Mouse (Mus musculus): ENCODE results near the gene Kctd11. TPM values are rescaled to one million over a fixed set of nuclear protein-coding genes. Genes with fewer than 3 reads are reported as not detected.

Kctd11 gene
- total RNA-seq, 1 experiment from 2014 or later, result 2.5 TPM

GRCm38 (mm10) chr11:69913554-69914371 is 32.6 kb upstream of the Kctd11 start, which contains the start of gene Gps2:
Gene Gps2, plus strand, starts transcription at chr11:69913888.
- ATAC-seq (replicated peaks; ENCODE audit: insufficient number of reproducible peaks, low FRiP score, low TSS enrichment, poor library complexity, severe bottlenecking), result peak; percentile 86

GRCm38 (mm10) chr11:69912716-69913530 is 31.7 kb upstream of the Kctd11 start:
- ATAC-seq (replicated peaks; ENCODE audit: insufficient number of reproducible peaks, low FRiP score, low TSS enrichment, poor library complexity, severe bottlenecking), result no peak

- ATAC-seq (replicated peaks; ENCODE audit: insufficient number of reproducible peaks, low FRiP score, low TSS enrichment, poor library complexity, severe bottlenecking), result no peak
Observed at GRCm38 (mm10) chr11:69911701-69912100, 30.5 kb upstream of the Kctd11 start.

- no peak for ATAC-seq (replicated peaks; ENCODE audit: insufficient number of reproducible peaks, low FRiP score, low TSS enrichment, poor library complexity, severe bottlenecking)
Observed at GRCm38 (mm10) chr11:69910781-69911560, 29.8 kb upstream of the Kctd11 start.

DNA sequence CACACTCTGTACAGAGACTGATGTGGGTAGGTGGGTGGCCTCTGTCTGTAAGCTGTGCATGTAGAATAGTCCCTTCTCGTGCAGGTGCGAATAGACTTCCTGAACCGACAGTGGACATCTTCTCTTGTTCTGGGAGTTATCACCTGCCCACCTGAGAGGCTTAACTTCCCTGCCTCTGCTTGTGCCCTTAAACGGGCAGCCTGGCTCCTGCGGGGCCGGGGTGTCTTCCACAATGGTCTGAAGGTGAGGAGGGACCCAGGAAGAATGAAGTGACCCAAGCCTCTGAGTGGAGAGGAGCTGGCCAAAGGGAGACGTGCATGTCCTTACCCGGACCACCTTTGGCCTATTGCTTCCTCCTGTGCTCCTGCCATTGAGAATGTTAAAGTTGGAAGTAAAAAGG is 29.0 kb upstream of the Kctd11 start:
- no peak for ATAC-seq (replicated peaks; ENCODE audit: insufficient number of reproducible peaks, low FRiP score, low TSS enrichment, poor library complexity, severe bottlenecking)

DNA sequence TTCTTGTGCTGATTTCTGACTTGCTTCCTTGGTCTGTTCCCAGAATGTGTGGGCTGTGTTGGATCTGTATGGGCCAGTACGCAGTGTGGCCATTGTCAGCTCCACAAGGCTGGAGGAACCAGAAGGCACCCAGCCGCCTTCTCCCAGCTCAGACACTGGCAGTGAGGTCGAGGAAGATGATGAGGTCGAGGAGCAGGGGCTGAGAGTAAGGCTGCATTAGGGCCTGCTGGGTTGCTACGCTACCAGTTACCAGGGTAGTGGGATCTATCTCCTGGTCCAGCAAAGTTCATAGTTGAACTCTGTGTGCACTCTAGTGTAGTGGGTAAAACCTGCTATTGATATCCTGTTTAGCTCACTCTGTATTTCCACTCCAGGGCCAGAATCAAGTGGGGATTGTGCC is 28.0 kb upstream of the Kctd11 start:
- ATAC-seq (replicated peaks; ENCODE audit: insufficient number of reproducible peaks, low FRiP score, low TSS enrichment, poor library complexity, severe bottlenecking), result no peak

GRCm38 (mm10) chr11:69908645-69909044 is 27.4 kb upstream of the Kctd11 start:
- ATAC-seq (replicated peaks; ENCODE audit: insufficient number of reproducible peaks, low FRiP score, low TSS enrichment, poor library complexity, severe bottlenecking), result no peak

- no peak for ATAC-seq (replicated peaks; ENCODE audit: insufficient number of reproducible peaks, low FRiP score, low TSS enrichment, poor library complexity, severe bottlenecking)
Observed at GRCm38 (mm10) chr11:69904311-69904710, 23.1 kb upstream of the Kctd11 start.

DNA sequence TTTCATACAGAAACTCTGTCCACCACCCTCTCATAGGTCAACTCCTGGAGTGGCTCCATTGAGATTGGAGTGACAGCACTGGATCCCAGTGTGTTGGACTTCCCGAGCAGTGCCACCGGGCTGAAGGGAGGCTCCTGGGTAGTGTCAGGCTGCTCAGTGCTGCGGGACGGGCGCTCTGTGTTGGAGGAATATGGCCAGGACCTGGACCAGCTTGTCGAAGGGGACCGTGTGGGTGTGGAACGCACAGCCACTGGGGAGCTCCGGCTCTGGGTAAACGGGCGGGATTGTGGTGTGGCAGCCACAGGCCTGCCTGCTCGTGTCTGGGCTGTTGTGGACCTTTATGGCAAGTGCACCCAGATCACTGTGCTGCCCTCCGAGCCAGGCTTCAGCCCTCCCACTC is 21.8 kb upstream of the Kctd11 start:
- no peak for ATAC-seq (replicated peaks; ENCODE audit: insufficient number of reproducible peaks, low FRiP score, low TSS enrichment, poor library complexity, severe bottlenecking)

GRCm38 (mm10) chr11:69901993-69902392 is 20.8 kb upstream of the Kctd11 start:
- no peak for ATAC-seq (replicated peaks; ENCODE audit: insufficient number of reproducible peaks, low FRiP score, low TSS enrichment, poor library complexity, severe bottlenecking)

- ATAC-seq (replicated peaks; ENCODE audit: insufficient number of reproducible peaks, low FRiP score, low TSS enrichment, poor library complexity, severe bottlenecking), result peak; percentile 76
Observed at GRCm38 (mm10) chr11:69901406-69901846, 20.2 kb upstream of the Kctd11 start.

DNA sequence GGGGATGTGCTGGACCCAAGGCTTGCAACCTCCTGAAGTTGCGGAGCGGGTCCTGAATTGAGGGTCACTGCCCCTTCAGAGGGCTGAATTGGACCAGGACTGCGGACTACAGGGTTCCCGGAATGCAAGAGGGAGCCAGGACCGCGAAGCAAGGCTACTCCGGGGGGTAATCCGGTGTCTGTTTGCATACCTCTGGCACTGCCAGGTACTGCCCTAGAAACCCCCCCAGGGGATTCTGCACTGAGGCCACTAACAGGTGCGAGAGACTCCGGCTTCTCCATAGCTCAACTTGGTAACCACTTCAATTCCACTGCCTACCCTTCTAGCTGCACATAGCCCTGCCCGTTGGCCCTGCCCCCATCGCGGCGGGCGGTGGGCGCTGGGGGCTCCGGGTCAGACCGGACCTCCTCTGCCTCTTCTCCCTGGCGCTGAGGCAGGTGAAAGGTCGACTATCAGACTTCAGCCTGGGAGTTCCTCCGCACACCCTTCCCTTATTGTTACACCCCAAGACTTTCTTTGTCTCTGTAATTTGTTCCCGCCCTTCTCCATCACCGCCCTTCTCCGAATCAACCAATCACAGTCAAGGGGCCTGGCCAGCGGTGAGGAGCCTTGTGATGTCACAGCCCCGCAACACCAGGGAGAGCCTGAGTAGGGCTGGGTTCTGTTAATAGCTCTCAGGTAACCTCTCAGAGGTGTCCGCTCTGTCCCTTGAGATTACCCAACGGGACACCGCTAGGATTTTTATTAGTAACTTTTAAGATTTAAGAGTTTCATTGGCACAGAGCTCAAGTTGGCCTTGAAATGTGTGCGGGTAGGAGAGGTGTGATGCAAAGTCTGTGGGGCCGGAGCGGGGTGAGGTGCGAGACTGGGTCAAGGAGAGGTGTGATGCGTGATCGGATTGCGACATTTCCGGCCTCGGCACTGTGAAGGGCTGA is 19.5 kb upstream of the Kctd11 start, which contains the start of the genes 2810408A11Rik and Neurl4:
TSS of gene 2810408A11Rik (minus strand) at position 517 of the 935 bp plus-strand sequence.
TSS of gene Neurl4 (plus strand) at position 602 of the 935 bp plus-strand sequence.
- ATAC-seq (replicated peaks; ENCODE audit: insufficient number of reproducible peaks, low FRiP score, low TSS enrichment, poor library complexity, severe bottlenecking), result peak; percentile 88

- no peak for ATAC-seq (replicated peaks; ENCODE audit: insufficient number of reproducible peaks, low FRiP score, low TSS enrichment, poor library complexity, severe bottlenecking)
Observed at GRCm38 (mm10) chr11:69899870-69900269, 18.7 kb upstream of the Kctd11 start.

- ATAC-seq (replicated peaks; ENCODE audit: insufficient number of reproducible peaks, low FRiP score, low TSS enrichment, poor library complexity, severe bottlenecking), result no peak
Observed at GRCm38 (mm10) chr11:69895291-69895690, 14.1 kb upstream of the Kctd11 start, which contains the start of gene Acap1. Gene Acap1, minus strand, starts transcription at chr11:69895539.

DNA sequence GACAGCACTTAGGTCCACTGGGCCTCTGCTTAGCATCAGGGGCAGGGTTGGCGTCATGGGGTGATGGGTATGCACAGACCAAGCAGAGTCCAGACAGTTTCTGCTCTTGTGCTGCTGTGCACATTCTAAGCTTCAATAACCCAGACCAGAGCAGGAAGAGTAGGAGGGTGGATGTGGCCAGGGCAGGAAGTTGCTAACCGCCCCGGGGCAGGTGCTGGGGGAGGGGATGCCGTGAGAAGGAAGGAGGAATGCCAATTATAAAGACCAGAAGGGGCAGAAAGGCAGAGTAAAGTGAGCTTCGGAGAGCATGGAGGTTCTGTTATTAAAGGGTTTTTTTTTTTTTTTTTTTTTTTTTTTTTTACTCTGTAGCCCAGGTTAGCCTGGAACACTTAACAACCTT is 13.5 kb upstream of the Kctd11 start:
- peak; percentile 78 for ATAC-seq (replicated peaks; ENCODE audit: insufficient number of reproducible peaks, low FRiP score, low TSS enrichment, poor library complexity, severe bottlenecking)

DNA sequence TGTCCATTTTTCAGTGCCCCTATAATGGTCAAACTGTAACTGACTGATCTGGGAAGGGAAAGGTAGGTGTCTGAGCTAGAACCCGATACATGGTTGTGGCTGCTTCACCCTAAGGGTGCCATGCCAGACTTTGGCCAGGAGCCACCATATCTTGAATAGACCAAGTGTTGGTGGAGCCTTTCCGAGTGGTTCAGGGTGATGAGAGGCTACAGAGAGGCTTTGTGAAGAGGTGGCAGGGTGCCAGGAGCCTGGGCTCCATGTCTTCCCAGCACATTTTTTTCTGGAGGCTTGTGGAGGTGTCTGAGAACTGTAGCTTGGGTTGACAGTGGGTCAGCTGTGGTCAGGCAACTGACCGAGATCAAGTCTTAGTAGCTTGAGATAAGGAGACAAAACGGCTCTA is 10.3 kb upstream of the Kctd11 start:
- no peak for ATAC-seq (replicated peaks; ENCODE audit: insufficient number of reproducible peaks, low FRiP score, low TSS enrichment, poor library complexity, severe bottlenecking)

- ATAC-seq (replicated peaks; ENCODE audit: insufficient number of reproducible peaks, low FRiP score, low TSS enrichment, poor library complexity, severe bottlenecking), result no peak
Observed at GRCm38 (mm10) chr11:69886907-69887635, 5.9 kb upstream of the Kctd11 start.

Data from monocyte, adult 5-6 weeks (primary cell).